Mouse (Mus musculus) lung, postnatal 0 days (tissue): ENCODE measurements around the gene Hmgcl.
A peak's percentile ranks its signal among the peaks of the same experiment; 100 is the strongest.

Experiments used
- CTCF ChIP-seq: IDR thresholded peaks from 2 replicates; pipeline ENCODE4 v1.5.1; 2016; ENCODE audit warnings: antibody characterized with exemption, mild to moderate bottlenecking
- EP300 ChIP-seq: IDR thresholded peaks from 2 replicates; pipeline ENCODE4 v1.6.1; 2016; ENCODE audit warnings: antibody characterized with exemption, mild to moderate bottlenecking, control low read depth

- TF ChIP-seq CTCF: peak; percentile 93
- no peak for TF ChIP-seq EP300
These were observed 14.5 kb downstream of the Hmgcl start for GRCm38 (mm10) chr4:135960717-135961116.
